Mouse (Mus musculus) lung, adult 2 months (tissue): ENCODE measurements around the gene Ndufb8.

Experiments used
- CTCF ChIP-seq: fragments of 200-500 bp; IDR thresholded peaks from 2 replicates; pipeline ENCODE4 v1.5.1; 2011; ENCODE audit warnings: mild to moderate bottlenecking, low read length, control low read depth; ENCODE audit not compliant: insufficient read depth
- POLR2A ChIP-seq: fragments of 200-500 bp; IDR thresholded peaks from 2 replicates; pipeline ENCODE4 v1.6.1; 2011; ENCODE audit warnings: low read depth, mild to moderate bottlenecking, control low read depth, low read length, borderline replicate concordance; ENCODE audit errors: extremely low read depth

GRCm38 (mm10) chr19:44564006-44564405, 8.8 kb upstream of the Ndufb8 start:
- TF ChIP-seq POLR2A: no peak
- TF ChIP-seq CTCF: no peak
